Mouse (Mus musculus) limb, embryonic 13.5 days (tissue): ENCODE measurements around the gene H2-M5. TPM values are rescaled to one million over a fixed set of nuclear protein-coding genes. Genes with fewer than 3 reads are reported as not detected.
"Not testable (repeated sequence)": the region's sequence is repeated elsewhere in the genome, so short reads cannot be mapped to it uniquely, and the experiment has no call there.

Experiments
- ATAC-seq: fragments of 200-750 bp; cut with Nextera tagmentation; 2 replicates; pipeline ENCODE4 v1.8.0; 2017; ENCODE audit warnings: low read depth, moderate number of reproducible peaks, moderate TSS enrichment; ENCODE audit not compliant: low FRiP score
- H3K27ac ChIP-seq: fragments of 300-500 bp; sonication (generic); 2 replicates; pipeline ENCODE4 v1.5.1; 2015; ENCODE audit warnings: inconsistent platforms, mild to moderate bottlenecking, moderate library complexity
- H3K27me3 ChIP-seq: fragments of 300-500 bp; sonication (generic); 2 replicates; pipeline ENCODE4 v1.6.1; 2015; ENCODE audit warnings: mild to moderate bottlenecking, inconsistent platforms
- H3K36me3 ChIP-seq: fragments of 300-500 bp; sonication (generic); 2 replicates; pipeline ENCODE4 v1.6.1; 2015; ENCODE audit warnings: inconsistent platforms, mild to moderate bottlenecking, moderate library complexity
- H3K4me1 ChIP-seq: fragments of 300-500 bp; sonication (generic); 2 replicates; pipeline ENCODE4 v1.6.1; 2015; ENCODE audit warnings: inconsistent platforms
- H3K4me2 ChIP-seq: fragments of 300-500 bp; sonication (generic); replicated peaks from 2 replicates; pipeline ENCODE4 v1.6.1; 2015; ENCODE audit warnings: inconsistent platforms, mild to moderate bottlenecking, moderate library complexity
- H3K4me3 ChIP-seq: fragments of 300-500 bp; sonication (generic); 2 replicates; pipeline ENCODE4 v1.5.1; 2015; ENCODE audit warnings: moderate library complexity, mild to moderate bottlenecking, inconsistent platforms
- H3K9ac ChIP-seq: fragments of 300-500 bp; sonication (generic); 2 replicates; pipeline ENCODE4 v1.6.1; 2015; ENCODE audit warnings: mild to moderate bottlenecking, inconsistent platforms
- H3K9me3 ChIP-seq: fragments of 300-500 bp; sonication (generic); 2 replicates; pipeline ENCODE4 v1.6.1; 2016; ENCODE audit warnings: inconsistent platforms
- WGBS: fragments of 180-500 bp; shearing (Covaris S2); methylation state at CpG from one replicate; pipeline ENCODE4 v1.1.7; 2015; 5-methylcytosine and 5-hydroxymethylcytosine counted together
- polyA plus RNA-seq: library from polyadenylated mRNA; unstranded; fragments of >200 nt; fragmentation: Nextera tagmentation; extraction: Ambion mirVana; gene quantifications from 2 replicates; pipeline ENCODE4 v1.2.1, GENCODE M21; 2015

Gene H2-M5
- polyA plus RNA-seq, 1 experiment from 2014 or later, result 1.3 TPM

- H3K4me1 ChIP-seq, H3K9ac ChIP-seq, H3K4me2 ChIP-seq, H3K9me3 ChIP-seq, H3K36me3 ChIP-seq, ATAC-seq, H3K4me3 ChIP-seq, H3K27ac ChIP-seq: not testable (repeated sequence)
- 88% methylated on average over 6 of the region's 6 CpGs for WGBS
- H3K27me3 ChIP-seq, result peaks cover 37% of the 10 kb centered on the region
Observed at GRCm38 (mm10) chr17:36990630-36991029, 1.3 kb upstream of the H2-M5 start.

- Histone ChIP-seq H3K4me1 (0 out of 2 replicates have a peak, but pooled peaks cover 7% of the 10 kb centered on the region), H3K27me3 (peaks cover 37% of the 10 kb centered on the region), H3K36me3 (no peaks in the 10 kb centered on the region), H3K4me2 (peak overlapping the region; percentile 49), H3K27ac (no peak overlapping the region), H3K9ac (no peak overlapping the region; the same call in 1 of the 2 replicates), H3K4me3 (peak overlapping the region; percentile 25), H3K9me3 (no peaks in the 10 kb centered on the region)
- no peak for ATAC-seq
- 5% methylated on average over 24 of the region's 24 CpGs for WGBS
Observed at GRCm38 (mm10) chr17:36988475-36988874, 862 bp downstream of the H2-M5 start.

- ATAC-seq, result no peak
- H3K9me3 ChIP-seq, result no peaks in the 10 kb centered on the region
- 29% methylated on average over 5 of the region's 5 CpGs for WGBS
Observed at GRCm38 (mm10) chr17:36982253-36983155, 6.8 kb downstream of the H2-M5 start.

GRCm38 (mm10) chr17:36981845-36982244 is 7.5 kb downstream of the H2-M5 start:
- H3K27me3 ChIP-seq, result peaks cover 12% of the 10 kb centered on the region
- peaks cover 26% of the 10 kb centered on the region for H3K4me1 ChIP-seq
- H3K36me3 ChIP-seq, result no peaks in the 10 kb centered on the region
- no peak overlapping the region for H3K9ac ChIP-seq
- ATAC-seq, result peak; percentile 15; the same call in 1 of the 2 replicates
- H3K9me3 ChIP-seq, result no peaks in the 10 kb centered on the region
- WGBS, result 3% methylated on average over 4 of the region's 4 CpGs
- H3K4me2 ChIP-seq, result peak overlapping the region; percentile 50
- no peak overlapping the region for H3K27ac ChIP-seq
- 0 out of 2 replicates have a peak overlapping the region, but pooled peaks have one; percentile 4 for H3K4me3 ChIP-seq

More at GRCm38 (mm10) chr17:36982253-36983155, 6.8 kb downstream of the H2-M5 start:
- Histone ChIP-seq H3K4me3 (no peak overlapping the region), H3K4me2 (no peak overlapping the region), H3K27me3 (peaks cover 18% of the 10 kb centered on the region), H3K36me3 (no peaks in the 10 kb centered on the region), H3K9ac (no peak overlapping the region), H3K4me1 (peaks cover 26% of the 10 kb centered on the region), H3K27ac (no peak overlapping the region)

DNA sequence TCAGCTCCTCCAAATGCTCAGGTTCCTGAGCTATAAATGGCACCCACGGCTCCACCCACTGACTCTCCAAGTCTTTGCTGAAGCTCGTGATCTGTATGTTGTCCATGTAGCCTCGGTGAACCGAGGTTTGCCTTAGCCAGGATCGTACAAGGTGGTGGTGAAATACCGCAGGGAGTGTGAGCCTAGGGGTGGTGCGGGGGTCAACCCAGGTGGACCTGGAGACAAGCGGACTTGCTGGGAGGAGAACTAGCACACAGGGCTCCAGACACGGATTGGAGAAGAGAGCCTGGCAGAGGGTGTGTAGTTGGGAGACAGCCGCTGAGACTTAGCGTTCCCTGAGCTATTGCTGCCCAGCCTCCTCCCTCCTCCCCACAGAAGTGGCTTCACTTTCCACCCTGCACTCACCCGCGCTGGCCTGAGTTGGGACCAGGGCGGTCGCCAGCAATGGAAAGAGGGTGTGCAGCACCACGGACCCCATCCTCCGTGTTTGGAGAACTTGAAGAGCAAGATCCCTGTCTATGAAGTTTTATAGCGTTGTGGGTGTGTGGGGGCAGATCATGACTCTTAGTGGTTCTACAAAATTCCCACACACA is 8.0 kb downstream of the H2-M5 start, which contains the start of gene 2410137M14Rik:
Gene 2410137M14Rik, minus strand, starts transcription at position 17 of the 593 bp plus-strand sequence.
- ATAC-seq, result peak; percentile 19; the same call in 1 of the 2 replicates
- Histone ChIP-seq H3K27ac (no peak within 1 kb of the TSS), H3K4me1 (peaks cover 26% of the 10 kb centered on the region), H3K27me3 (peaks cover 6% of the 10 kb centered on the region), H3K9ac (no peak within 1 kb of the TSS), H3K4me3 (0 out of 2 replicates have a peak within 1 kb of the TSS, but pooled peaks have one; percentile 4), H3K4me2 (peak within 1 kb of the TSS; percentile 50), H3K9me3 (no peaks in the 10 kb centered on the region), H3K36me3 (no peaks in the 10 kb centered on the region)
- WGBS, result 13% methylated on average over 18 of the region's 18 CpGs

GRCm38 (mm10) chr17:36973271-36973787 is 16.0 kb downstream of the H2-M5 start:
- no peaks in the 10 kb centered on the region for H3K36me3 ChIP-seq
- no peaks in the 10 kb centered on the region for H3K27me3 ChIP-seq
- no peak for ATAC-seq
- H3K4me2 ChIP-seq, result no peak overlapping the region
- no peaks in the 10 kb centered on the region for H3K4me1 ChIP-seq
- 63% methylated on average over 8 of the region's 8 CpGs for WGBS
- H3K9me3 ChIP-seq, result no peaks in the 10 kb centered on the region
- H3K27ac ChIP-seq, result no peak overlapping the region
- no peak overlapping the region for H3K9ac ChIP-seq
- no peak overlapping the region for H3K4me3 ChIP-seq

DNA sequence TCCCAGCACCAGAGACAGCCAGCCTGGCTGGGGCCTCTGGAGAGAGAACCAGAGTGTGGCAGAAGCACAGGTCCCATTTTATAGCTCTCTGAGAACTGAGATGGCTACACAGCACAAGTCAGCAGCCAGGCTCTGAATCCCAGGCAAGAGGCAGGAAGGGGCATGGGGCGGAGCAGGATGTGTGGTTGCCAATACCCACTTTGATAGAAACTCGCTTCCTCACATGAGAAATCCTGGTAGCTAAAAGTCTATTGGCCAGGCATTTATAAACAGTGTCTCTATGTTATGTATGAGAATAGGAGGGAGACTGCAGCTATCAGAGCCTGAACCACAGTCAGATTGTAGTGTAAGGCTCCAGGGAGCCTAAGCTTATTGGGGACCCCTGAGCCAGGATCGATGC is 16.5 kb downstream of the H2-M5 start:
- no peaks in the 10 kb centered on the region for H3K36me3 ChIP-seq
- no peak for ATAC-seq
- H3K9me3 ChIP-seq, result no peaks in the 10 kb centered on the region
- no peaks in the 10 kb centered on the region for H3K4me1 ChIP-seq
- 88% methylated on average over 3 of the region's 3 CpGs for WGBS
- no peak overlapping the region for H3K27ac ChIP-seq
- no peaks in the 10 kb centered on the region for H3K27me3 ChIP-seq
- no peak overlapping the region for H3K4me2 ChIP-seq
- no peak overlapping the region for H3K9ac ChIP-seq
- no peak overlapping the region for H3K4me3 ChIP-seq

DNA sequence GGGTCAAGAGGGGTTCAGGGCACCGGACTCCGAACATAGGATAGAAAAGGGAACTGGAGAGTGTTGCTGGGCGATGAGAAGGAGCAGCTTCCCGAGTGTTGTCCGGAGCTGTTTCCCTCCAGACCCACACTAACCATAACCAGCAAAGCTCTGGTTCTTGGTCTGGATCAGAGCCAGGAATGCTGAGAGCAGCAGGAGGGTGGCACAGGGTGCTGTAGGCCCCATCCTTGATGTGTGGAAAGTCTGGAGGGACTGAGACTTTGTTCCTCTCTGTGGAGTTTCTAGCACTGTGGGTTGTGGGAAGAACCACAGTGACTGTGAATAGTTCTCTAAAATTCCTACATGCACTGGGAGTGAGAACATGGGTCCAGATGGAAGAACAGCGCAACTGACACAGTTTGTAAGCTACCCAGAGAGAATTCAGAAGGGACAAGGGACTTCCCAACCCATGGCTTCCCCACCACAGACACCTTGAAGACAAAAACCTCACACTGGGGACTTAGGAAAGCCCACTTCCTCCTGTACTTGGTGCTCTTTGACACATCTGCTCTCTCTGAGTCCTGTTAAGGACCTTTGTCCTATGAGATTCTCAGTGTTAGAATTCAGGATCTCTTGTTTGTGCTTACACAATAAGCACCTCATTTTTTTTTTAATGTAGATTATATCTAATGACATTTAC is 18.0 kb downstream of the H2-M5 start:
- WGBS, result 91% methylated on average over 6 of the region's 6 CpGs
- Histone ChIP-seq H3K27me3 (no peaks in the 10 kb centered on the region), H3K27ac (no peak overlapping the region), H3K9ac (no peak overlapping the region), H3K4me2 (no peak overlapping the region), H3K4me3 (no peak overlapping the region), H3K36me3 (no peaks in the 10 kb centered on the region), H3K9me3 (no peaks in the 10 kb centered on the region), H3K4me1 (no peaks in the 10 kb centered on the region)
- no peak for ATAC-seq

DNA sequence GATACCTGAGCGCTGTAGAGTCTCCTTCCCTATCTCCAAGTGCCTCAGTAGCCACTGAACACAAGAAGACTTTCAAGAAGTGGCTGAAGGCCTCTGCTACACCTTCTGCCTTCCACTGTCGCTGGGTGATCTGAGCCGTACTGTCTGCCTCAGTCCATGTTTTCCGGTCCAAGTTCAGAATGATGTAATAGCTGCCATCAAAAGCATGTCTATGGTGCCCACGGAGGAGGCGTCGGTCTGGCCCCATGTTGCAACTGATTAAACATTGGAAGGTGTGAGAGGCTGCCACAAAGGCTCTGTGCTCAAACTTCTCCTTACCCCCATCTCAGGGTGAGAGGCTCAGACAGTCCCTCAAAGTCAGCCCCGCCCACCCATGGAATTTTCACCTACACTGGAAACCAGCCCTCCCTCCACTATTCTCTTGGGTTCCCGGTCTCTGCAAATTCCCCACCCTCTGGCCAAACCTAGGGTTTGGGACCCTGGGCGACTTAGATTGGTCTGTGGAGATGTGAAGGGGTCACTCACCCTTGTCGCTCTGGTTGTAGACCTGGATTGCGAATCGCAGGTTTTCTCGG is 18.9 kb downstream of the H2-M5 start:
- Histone ChIP-seq H3K27me3 (no peaks in the 10 kb centered on the region), H3K27ac (no peak overlapping the region), H3K9ac (no peak overlapping the region), H3K36me3 (no peaks in the 10 kb centered on the region), H3K9me3 (no peaks in the 10 kb centered on the region), H3K4me3 (no peak overlapping the region), H3K4me1 (no peaks in the 10 kb centered on the region), H3K4me2 (no peak overlapping the region)
- WGBS, result 84% methylated on average over 14 of the region's 14 CpGs
- ATAC-seq, result no peak

DNA sequence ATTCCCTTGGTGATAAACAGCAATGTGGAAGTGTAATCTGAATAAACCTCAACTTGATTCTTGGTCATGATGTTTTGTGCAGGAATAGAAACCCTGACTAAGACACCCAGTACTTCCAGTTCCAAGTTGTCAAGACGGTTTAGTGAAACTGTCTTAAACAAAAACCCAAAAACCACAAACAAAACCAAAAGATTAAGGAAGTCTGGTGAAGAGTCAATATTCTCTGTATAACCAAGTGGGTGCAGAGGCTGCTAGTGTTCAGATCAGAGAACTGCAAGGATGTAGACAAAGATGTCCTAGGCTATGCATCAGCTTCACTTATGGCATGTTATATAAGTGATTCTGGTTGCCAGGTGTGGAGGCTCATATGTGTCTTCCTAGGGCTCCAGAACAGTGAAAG is 22.5 kb downstream of the H2-M5 start:
- WGBS, result 85% methylated on average over 1 of the region's 1 CpGs
- no peak for ATAC-seq
- H3K9me3 ChIP-seq, result no peaks in the 10 kb centered on the region
- H3K36me3 ChIP-seq, result no peaks in the 10 kb centered on the region
- no peak overlapping the region for H3K4me3 ChIP-seq
- H3K27me3 ChIP-seq, result no peaks in the 10 kb centered on the region
- no peak overlapping the region for H3K4me2 ChIP-seq
- H3K4me1 ChIP-seq, result no peaks in the 10 kb centered on the region
- H3K27ac ChIP-seq, result no peak overlapping the region
- H3K9ac ChIP-seq, result no peak overlapping the region

- 82% methylated on average over 1 of the region's 1 CpGs for WGBS
- no peak for ATAC-seq
- H3K9me3 ChIP-seq, result no peaks in the 10 kb centered on the region
Observed at GRCm38 (mm10) chr17:36961125-36961524, 28.2 kb downstream of the H2-M5 start.

More at GRCm38 (mm10) chr17:36961125-36961524, 28.2 kb downstream of the H2-M5 start:
- no peak overlapping the region for H3K27ac ChIP-seq
- H3K4me3 ChIP-seq, result no peak overlapping the region
- H3K9ac ChIP-seq, result no peak overlapping the region
- H3K4me2 ChIP-seq, result no peak overlapping the region
- peaks cover 8% of the 10 kb centered on the region for H3K36me3 ChIP-seq
- H3K27me3 ChIP-seq, result no peaks in the 10 kb centered on the region
- peaks cover 15% of the 10 kb centered on the region for H3K4me1 ChIP-seq
